Comparison of ENCODE assay signal across 11 mouse cellular contexts in genomic region chr6:39241421-39241891, GRCm38 (mm10). TPM values are rescaled to one million over a fixed set of nuclear protein-coding genes. Genes with fewer than 3 reads are reported as not detected.
A peak's percentile ranks its signal among the peaks of the same experiment; 100 is the strongest.
DNase-seq lines count a peak whose midpoint lies in the region; ATAC-seq and TF ChIP-seq lines count a peak whose summit lies in the region.
"Had no signal": no experiment of that assay in that cellular context is flagged by ENCODE, and none has a peak within 500 bp of the region (broad histone marks: within the 10 kb centered on the region; RNA-seq: fewer than 3 reads in every experiment).

No protein-coding gene starts in this region.

- H3K4me3 ChIP-seq in embryonic facial prominence, embryonic 14.5 days (ENCODE audit: low read depth, low read length) = no peak overlapping the region
- no peak overlapping the region for H3K4me3 ChIP-seq in embryonic facial prominence, embryonic 10.5 days
- no peak overlapping the region for H3K4me3 ChIP-seq in midbrain, postnatal 0 days (ENCODE audit: low read depth, low read length)
- no peak overlapping the region for H3K4me3 ChIP-seq in midbrain, embryonic 14.5 days (replicated peaks; ENCODE audit: low read depth, low read length)
- no peak overlapping the region for H3K4me3 ChIP-seq in midbrain, embryonic 10.5 days
- H3K4me3 ChIP-seq: hindbrain, embryonic 10.5 days; lung, embryonic 15.5 days had no signal

- peak; percentile 61 for DNase-seq in embryonic facial prominence, embryonic 14.5 days (ENCODE audit: low spot score)
- no peak for DNase-seq in embryonic facial prominence, embryonic 10.5 days (ENCODE audit: low spot score)
- peak; percentile 16 for DNase-seq in midbrain, postnatal 0 days (ENCODE audit: low spot score)
- no peak for DNase-seq in midbrain, embryonic 14.5 days
- DNase-seq in induced T-regulatory cell, adult 2 months (ENCODE audit: low read depth) = peak; percentile 91
- no peak for DNase-seq in urinary bladder, postnatal 4 days (ENCODE audit: low spot score in 2 of 2)
- no peak for DNase-seq in midbrain, embryonic 10.5 days (ENCODE audit: low spot score)
- DNase-seq: embryo, embryonic 11 days had no signal

- TF ChIP-seq CTCF in midbrain, postnatal 0 days (IDR thresholded peaks at IDR 0.05) = no peak

- no peak overlapping the region for H3K9ac ChIP-seq in embryonic facial prominence, embryonic 14.5 days (ENCODE audit: low read depth, low read length)
- H3K9ac ChIP-seq in midbrain, postnatal 0 days (replicated peaks; ENCODE audit: low read length, poor library complexity, severe bottlenecking) = no peak overlapping the region
- no peak overlapping the region for H3K9ac ChIP-seq in midbrain, embryonic 14.5 days (replicated peaks; ENCODE audit: low read length)
- H3K9ac ChIP-seq: lung, embryonic 15.5 days had no signal

- peak; percentile 23; the same call in 1 of the 2 replicates for ATAC-seq in embryonic facial prominence, embryonic 14.5 days (ENCODE audit: low read depth)
- ATAC-seq in midbrain, postnatal 0 days (ENCODE audit: low FRiP score) = no peak
- ATAC-seq in midbrain, embryonic 14.5 days (ENCODE audit: low FRiP score, low TSS enrichment) = no peak
- peak; percentile 56 for ATAC-seq in neutrophil, adult 5-6 weeks (ENCODE audit: extremely low read depth, insufficient number of reproducible peaks, low FRiP score, poor library complexity, severe bottlenecking)

- H3K4me2 ChIP-seq in embryonic facial prominence, embryonic 14.5 days (ENCODE audit: low read depth, low read length) = no peak overlapping the region
- no peak overlapping the region for H3K4me2 ChIP-seq in midbrain, postnatal 0 days (ENCODE audit: low read depth, low read length, poor library complexity, severe bottlenecking)
- no peak overlapping the region for H3K4me2 ChIP-seq in midbrain, embryonic 14.5 days (ENCODE audit: low read length)
- H3K4me2 ChIP-seq: lung, embryonic 15.5 days had no signal

- WGBS in embryonic facial prominence, embryonic 14.5 days = 61% methylated on average over 4 of the region's 4 CpGs
- WGBS in embryonic facial prominence, embryonic 10.5 days = 89% methylated on average over 4 of the region's 4 CpGs
- 83% methylated on average over 4 of the region's 4 CpGs for WGBS in midbrain, postnatal 0 days
- WGBS in midbrain, embryonic 14.5 days = 86% methylated on average over 4 of the region's 4 CpGs
- 91% methylated on average over 4 of the region's 4 CpGs for WGBS in midbrain, embryonic 10.5 days

- H3K27ac ChIP-seq in embryonic facial prominence, embryonic 14.5 days (replicated peaks; ENCODE audit: low read depth, low read length) = no peak overlapping the region
- H3K27ac ChIP-seq in embryonic facial prominence, embryonic 10.5 days (replicated peaks) = no peak overlapping the region
- H3K27ac ChIP-seq in midbrain, postnatal 0 days (ENCODE audit: low read depth, low read length) = no peak overlapping the region
- H3K27ac ChIP-seq in midbrain, embryonic 14.5 days (replicated peaks; ENCODE audit: low read depth, low read length) = no peak overlapping the region
- H3K27ac ChIP-seq in midbrain, embryonic 10.5 days (replicated peaks) = no peak overlapping the region
- H3K27ac ChIP-seq: hindbrain, embryonic 10.5 days; lung, embryonic 15.5 days had no signal

- no peaks in the 10 kb centered on the region for H3K36me3 ChIP-seq in embryonic facial prominence, embryonic 14.5 days (ENCODE audit: control insufficient read depth, insufficient read depth, low read length)
- H3K36me3 ChIP-seq in embryonic facial prominence, embryonic 10.5 days (replicated peaks) = no peaks in the 10 kb centered on the region
- H3K36me3 ChIP-seq in midbrain, postnatal 0 days (ENCODE audit: insufficient read depth, low read length) = no peaks in the 10 kb centered on the region
- H3K36me3 ChIP-seq in midbrain, embryonic 14.5 days (ENCODE audit: control insufficient read depth, insufficient read depth, low read length) = no peaks in the 10 kb centered on the region
- no peaks in the 10 kb centered on the region for H3K36me3 ChIP-seq in midbrain, embryonic 10.5 days
- H3K36me3 ChIP-seq: hindbrain, embryonic 10.5 days; lung, embryonic 15.5 days had no signal

- H3K9me3 ChIP-seq in embryonic facial prominence, embryonic 14.5 days (ENCODE audit: control insufficient read depth, low read length) = no peaks in the 10 kb centered on the region
- H3K9me3 ChIP-seq in embryonic facial prominence, embryonic 10.5 days = no peaks in the 10 kb centered on the region
- no peaks in the 10 kb centered on the region for H3K9me3 ChIP-seq in midbrain, postnatal 0 days (ENCODE audit: low read length)
- no peaks in the 10 kb centered on the region for H3K9me3 ChIP-seq in midbrain, embryonic 14.5 days (ENCODE audit: control insufficient read depth, low read length)
- no peaks in the 10 kb centered on the region for H3K9me3 ChIP-seq in midbrain, embryonic 10.5 days (replicated peaks)
- H3K9me3 ChIP-seq: hindbrain, embryonic 10.5 days; lung, embryonic 15.5 days had no signal

- no peaks in the 10 kb centered on the region for H3K27me3 ChIP-seq in embryonic facial prominence, embryonic 14.5 days (replicated peaks; ENCODE audit: control insufficient read depth, insufficient read depth, low read length)
- H3K27me3 ChIP-seq in embryonic facial prominence, embryonic 10.5 days (replicated peaks; ENCODE audit: low read depth, poor library complexity, severe bottlenecking) = no peaks in the 10 kb centered on the region
- no peaks in the 10 kb centered on the region for H3K27me3 ChIP-seq in midbrain, postnatal 0 days (ENCODE audit: insufficient read depth, low read length)
- H3K27me3 ChIP-seq in midbrain, embryonic 14.5 days (ENCODE audit: control insufficient read depth, insufficient read depth, low read length) = no peaks in the 10 kb centered on the region
- H3K27me3 ChIP-seq in midbrain, embryonic 10.5 days (ENCODE audit: low read depth, poor library complexity, severe bottlenecking) = no peaks in the 10 kb centered on the region
- H3K27me3 ChIP-seq: lung, embryonic 15.5 days had no signal

- peaks cover 19% of the 10 kb centered on the region for H3K4me1 ChIP-seq in embryonic facial prominence, embryonic 14.5 days (ENCODE audit: control insufficient read depth, insufficient read depth, low read length)
- H3K4me1 ChIP-seq in embryonic facial prominence, embryonic 10.5 days = peaks cover 28% of the 10 kb centered on the region
- no peaks in the 10 kb centered on the region for H3K4me1 ChIP-seq in midbrain, postnatal 0 days (ENCODE audit: insufficient read depth, low read length)
- H3K4me1 ChIP-seq in midbrain, embryonic 14.5 days (ENCODE audit: control insufficient read depth, insufficient read depth, low read length) = 0 out of 2 replicates have a peak, but pooled peaks cover 12% of the 10 kb centered on the region
- no peaks in the 10 kb centered on the region for H3K4me1 ChIP-seq in midbrain, embryonic 10.5 days

RNA-seq across cellular contexts. Expression of gene Kdm7a, which starts 34.9 kb away (rescaled TPM):
- polyA plus RNA-seq in embryonic facial prominence, embryonic 14.5 days (2014; fragmentation: Nextera tagmentation; extraction: Ambion mirVana) = 5.5 and 6.0 TPM in 2 replicates
- 9.5 and 11.1 TPM in 2 replicates for polyA plus RNA-seq in embryonic facial prominence, embryonic 10.5 days (2016; fragmentation: Nextera tagmentation; extraction: Ambion mirVana)
- 5.4 and 7.8 TPM in 2 replicates for total RNA-seq in midbrain, postnatal 0 days (2014; rRNA removed)
- polyA plus RNA-seq in midbrain, postnatal 0 days (2015; fragmentation: Nextera tagmentation; extraction: Ambion mirVana) = 1.1 and 1.5 TPM in 2 replicates
- 6.4 and 10.7 TPM in 2 replicates for polyA plus RNA-seq in midbrain, embryonic 14.5 days (2014; fragmentation: Nextera tagmentation; extraction: Ambion mirVana)
- total RNA-seq in neutrophil, adult 5-6 weeks (2017) = 187 and 199 TPM in 2 replicates
- polyA plus RNA-seq in midbrain, embryonic 10.5 days (2016; fragmentation: Nextera tagmentation; extraction: Ambion mirVana) = 10.4 and 12.4 TPM in 2 replicates

Comparison
In these comparisons a context has a peak if more than half of its experiments do, and no peak if none do; other contexts are left out.
1. DNase-seq: peak in embryonic facial prominence, embryonic 14.5 days (single experiment), midbrain, postnatal 0 days (single experiment) and induced T-regulatory cell, adult 2 months (single experiment); none in embryonic facial prominence, embryonic 10.5 days (single experiment), midbrain, embryonic 14.5 days (single experiment), urinary bladder, postnatal 4 days (0 of 2) and midbrain, embryonic 10.5 days (single experiment).
2. ATAC-seq: peak in embryonic facial prominence, embryonic 14.5 days (single experiment) and neutrophil, adult 5-6 weeks (single experiment); none in midbrain, postnatal 0 days (single experiment) and midbrain, embryonic 14.5 days (single experiment).